ENCODE assay signal across 8 mouse cellular contexts in the genomic region with DNA sequence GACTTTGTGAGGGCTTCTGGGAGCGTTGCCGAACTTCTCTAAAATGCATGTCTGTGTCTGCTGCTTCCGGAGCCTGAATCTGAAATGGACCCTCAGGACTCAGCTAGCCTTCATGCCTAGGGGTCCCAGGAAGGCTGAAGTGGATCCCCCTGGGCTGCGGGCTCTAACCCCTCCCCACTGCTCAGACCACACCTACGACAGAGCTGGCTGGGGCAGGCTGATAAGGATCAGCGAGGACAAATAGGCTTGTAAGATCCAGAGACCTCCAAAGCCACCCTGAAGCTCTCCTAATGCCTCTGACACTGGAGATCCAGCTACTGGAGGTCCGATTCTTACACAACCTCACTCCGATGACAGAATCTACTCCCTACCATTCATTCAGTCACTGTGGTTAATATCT. TPM values are rescaled to one million over a fixed set of nuclear protein-coding genes. Genes with fewer than 3 reads are reported as not detected.
DNase-seq lines count a peak whose midpoint lies in the region; ATAC-seq and TF ChIP-seq lines count a peak whose summit lies in the region.

No protein-coding gene starts in this region.

- peaks cover 40% of the 10 kb centered on the region for H3K4me1 ChIP-seq in lung, embryonic 16.5 days (replicated peaks; ENCODE audit: control insufficient read depth, insufficient read depth, low read length)
- peaks cover 4% of the 10 kb centered on the region for H3K4me1 ChIP-seq in forebrain, embryonic 11.5 days (replicated peaks; ENCODE audit: control insufficient read depth, insufficient read depth, low read length)
- peaks cover 44% of the 10 kb centered on the region for H3K4me1 ChIP-seq in limb, embryonic 14.5 days (ENCODE audit: control insufficient read depth, insufficient read depth, low read length)
- H3K4me1 ChIP-seq in olfactory bulb, adult 2 months (ENCODE audit: control insufficient read depth, insufficient read depth, low read length) = peaks cover 10% of the 10 kb centered on the region

- TF ChIP-seq CTCF in olfactory bulb, adult 2 months (IDR thresholded peaks at IDR 0.05; ENCODE audit: insufficient read depth, low read depth, low read length) = no peak

- peak overlapping the region; percentile 46 for H3K4me3 ChIP-seq in lung, embryonic 16.5 days (ENCODE audit: low read length)
- H3K4me3 ChIP-seq in forebrain, embryonic 11.5 days (ENCODE audit: low read depth, low read length) = peak overlapping the region; percentile 36
- peak overlapping the region; percentile 31 for H3K4me3 ChIP-seq in limb, embryonic 14.5 days (replicated peaks; ENCODE audit: low read length)
- peak overlapping the region; percentile 28 for H3K4me3 ChIP-seq in olfactory bulb, adult 2 months (ENCODE audit: insufficient read depth, low read depth, low read length)

- H3K9ac ChIP-seq in lung, embryonic 16.5 days (ENCODE audit: low read length) = peak overlapping the region; percentile 9
- peak overlapping the region; percentile 45; the same call in 1 of the 2 replicates for H3K9ac ChIP-seq in forebrain, embryonic 11.5 days (ENCODE audit: low read length)
- peak overlapping the region; percentile 44 for H3K9ac ChIP-seq in limb, embryonic 14.5 days (ENCODE audit: low read depth, low read length, severe bottlenecking)

- no peak for DNase-seq in lung, postnatal 4 days
- DNase-seq in forebrain, embryonic 11.5 days (ENCODE audit: low spot score) = no peak
- no peak for DNase-seq in limb, embryonic 14.5 days (ENCODE audit: low spot score)
- DNase-seq in frontal cortex, postnatal 10 days (ENCODE audit: low spot score in 2 of 2) = no peak
- DNase-seq in adipocyte (ENCODE audit: low spot score) = no peak
- DNase-seq in c-Kit-positive CD71-positive TER-119-positive erythroid progenitor cells, embryonic 14.5 days (ENCODE audit: low spot score) = no peak

- TF ChIP-seq POLR2A in limb, embryonic 14.5 days (IDR thresholded peaks at IDR 0.05; ENCODE audit: borderline replicate concordance, extremely low read depth, insufficient read depth, insufficient read length) = no peak
- no peak for TF ChIP-seq POLR2A in olfactory bulb, adult 2 months (IDR thresholded peaks at IDR 0.05; ENCODE audit: insufficient read depth, low read depth, low read length)

- peak; percentile 19 for ATAC-seq in lung, embryonic 16.5 days (ENCODE audit: low read depth)
- ATAC-seq in forebrain, embryonic 11.5 days (replicated peaks; ENCODE audit: low FRiP score) = peak; percentile 43; the same call in 1 of the 2 replicates
- peak; percentile 9; the same call in 1 of the 2 replicates for ATAC-seq in limb, embryonic 14.5 days (ENCODE audit: low FRiP score, low read depth)

- H3K4me2 ChIP-seq in lung, embryonic 16.5 days (ENCODE audit: low read depth, low read length) = peak overlapping the region; percentile 78
- H3K4me2 ChIP-seq in forebrain, embryonic 11.5 days (ENCODE audit: low read depth, low read length, severe bottlenecking) = peak overlapping the region; percentile 62
- peak overlapping the region; percentile 61 for H3K4me2 ChIP-seq in limb, embryonic 14.5 days (replicated peaks; ENCODE audit: low read depth, low read length, severe bottlenecking)

- H3K9me3 ChIP-seq in lung, embryonic 16.5 days (ENCODE audit: control insufficient read depth, low read length) = no peaks in the 10 kb centered on the region
- no peaks in the 10 kb centered on the region for H3K9me3 ChIP-seq in forebrain, embryonic 11.5 days (ENCODE audit: control insufficient read depth, low read length)
- H3K9me3 ChIP-seq in limb, embryonic 14.5 days (ENCODE audit: control insufficient read depth, low read length) = no peaks in the 10 kb centered on the region

- peaks cover 4% of the 10 kb centered on the region; the same call in 1 of the 2 replicates for H3K27me3 ChIP-seq in lung, embryonic 16.5 days (ENCODE audit: control insufficient read depth, insufficient read depth, low read depth, low read length)
- peaks cover 7% of the 10 kb centered on the region; the same call in 1 of the 2 replicates for H3K27me3 ChIP-seq in forebrain, embryonic 11.5 days (ENCODE audit: control insufficient read depth, insufficient read depth, low read length)
- 0 out of 2 replicates have a peak, but pooled peaks cover 3% of the 10 kb centered on the region for H3K27me3 ChIP-seq in limb, embryonic 14.5 days (ENCODE audit: control insufficient read depth, insufficient read depth, low read length)

- H3K36me3 ChIP-seq in lung, embryonic 16.5 days (ENCODE audit: control insufficient read depth, insufficient read depth, low read length) = peaks cover 4% of the 10 kb centered on the region
- H3K36me3 ChIP-seq in forebrain, embryonic 11.5 days (ENCODE audit: control insufficient read depth, insufficient read depth, low read length) = no peaks in the 10 kb centered on the region
- H3K36me3 ChIP-seq in limb, embryonic 14.5 days (ENCODE audit: control insufficient read depth, insufficient read depth, low read length) = peaks cover 32% of the 10 kb centered on the region

- WGBS in lung, embryonic 16.5 days = 11% methylated on average over 8 of the region's 8 CpGs
- 12% methylated on average over 8 of the region's 8 CpGs for WGBS in forebrain, embryonic 11.5 days
- 10% methylated on average over 8 of the region's 8 CpGs for WGBS in limb, embryonic 14.5 days
- WGBS in olfactory bulb, adult 2 months = 16% methylated on average over 8 of the region's 8 CpGs

- peak overlapping the region; percentile 68; the same call in 1 of the 2 replicates for H3K27ac ChIP-seq in lung, embryonic 16.5 days (ENCODE audit: low read length)
- no peak overlapping the region for H3K27ac ChIP-seq in forebrain, embryonic 11.5 days (ENCODE audit: low read depth, low read length)
- H3K27ac ChIP-seq in limb, embryonic 14.5 days (replicated peaks; ENCODE audit: low read depth, low read length) = 0 out of 2 replicates have a peak overlapping the region, but pooled peaks have one; percentile 38
- no peak overlapping the region for H3K27ac ChIP-seq in olfactory bulb, adult 2 months (ENCODE audit: insufficient read depth, low read depth, low read length)

RNA-seq across cellular contexts. Expression of gene Myl3, which starts 8.6 kb away (rescaled TPM):
- 10.6 and 13.9 TPM in 2 replicates for polyA plus RNA-seq in lung, embryonic 16.5 days (2015; fragmentation: Nextera tagmentation; extraction: Ambion mirVana)
- 0.92 TPM in 1 of 2 replicates, not detected in the other for polyA plus RNA-seq in forebrain, embryonic 11.5 days (2014; fragmentation: Nextera tagmentation; extraction: Ambion mirVana)
- polyA plus RNA-seq in limb, embryonic 14.5 days (2012; rRNA removed) = 18.9 and 26.1 TPM in 2 replicates
- 16.4 and 28.1 TPM in 2 replicates for polyA plus RNA-seq in limb, embryonic 14.5 days (2014; fragmentation: Nextera tagmentation; extraction: Ambion mirVana)
- polyA plus RNA-seq in olfactory bulb, adult 2 months (2012; ENCODE audit: insufficient read depth, insufficient read length, low replicate concordance, missing spikeins) = not detected in 2 replicates

RNA-seq across cellular contexts. Expression of gene Pth1r, which starts 13.8 kb away (rescaled TPM):
- polyA plus RNA-seq in lung, embryonic 16.5 days (2015; fragmentation: Nextera tagmentation; extraction: Ambion mirVana) = 60.3 and 61.6 TPM in 2 replicates
- polyA plus RNA-seq in forebrain, embryonic 11.5 days (2014; fragmentation: Nextera tagmentation; extraction: Ambion mirVana) = 19.5 and 21.3 TPM in 2 replicates
- 149 and 203 TPM in 2 replicates for polyA plus RNA-seq in limb, embryonic 14.5 days (2012; rRNA removed)
- polyA plus RNA-seq in limb, embryonic 14.5 days (2014; fragmentation: Nextera tagmentation; extraction: Ambion mirVana) = 96.9 and 99.1 TPM in 2 replicates
- polyA plus RNA-seq in olfactory bulb, adult 2 months (2012; ENCODE audit: insufficient read depth, insufficient read length, low replicate concordance, missing spikeins) = not detected in 2 replicates

Comparison
In these comparisons a context has a peak if more than half of its experiments do, and no peak if none do; other contexts are left out.
1. H3K27ac ChIP-seq: peak in lung, embryonic 16.5 days (single experiment) and limb, embryonic 14.5 days (single experiment); none in forebrain, embryonic 11.5 days (single experiment) and olfactory bulb, adult 2 months (single experiment).
2. RNA of gene Pth1r, which starts 13.8 kb away (polyA plus RNA-seq): 96.9 to 203 TPM in limb, embryonic 14.5 days, 60.3 to 61.6 TPM in lung, embryonic 16.5 days and 19.5 to 21.3 TPM in forebrain, embryonic 11.5 days; not detected in olfactory bulb, adult 2 months; every median in the first group is over 10 times any median in the second.
3. Peak in every context shown above with its lines, with median percentiles within 50 percentile points of each other: ATAC-seq, H3K4me2 ChIP-seq, H3K4me3 ChIP-seq and H3K9ac ChIP-seq.